Mouse (Mus musculus): ENCODE measurements around the gene Slc25a26.

GRCm38 (mm10) chr6:94588365-94588764 is 88.2 kb downstream of the Slc25a26 start:
- no peak for TF ChIP-seq CTCF (IDR thresholded peaks at IDR 0.05; ENCODE audit: insufficient read depth, low read depth, low read length)
- TF ChIP-seq POLR2A (IDR thresholded peaks at IDR 0.05; ENCODE audit: insufficient read depth, low read depth, low read length): no peak
